Mouse (Mus musculus) lung, postnatal 0 days (tissue): ENCODE results near the gene Golga3.

ENCODE experiments used
- CTCF ChIP-seq: IDR thresholded peaks from 2 replicates; pipeline ENCODE4 v1.5.1; 2016; ENCODE audit warnings: antibody characterized with exemption, mild to moderate bottlenecking
- EP300 ChIP-seq: IDR thresholded peaks from 2 replicates; pipeline ENCODE4 v1.6.1; 2016; ENCODE audit warnings: antibody characterized with exemption, mild to moderate bottlenecking, control low read depth

GRCm38 (mm10) chr5:110244091-110244490 is 67.6 kb downstream of the Golga3 start:
- TF ChIP-seq EP300 (no peak), CTCF (no peak)
